Mouse (Mus musculus): ENCODE measurements around the gene Arid5b. TPM values are rescaled to one million over a fixed set of nuclear protein-coding genes. Genes with fewer than 3 reads are reported as not detected.

Arid5b gene
- polyA plus RNA-seq, 1 experiment from 2014 or later = 15.3 TPM

DNA sequence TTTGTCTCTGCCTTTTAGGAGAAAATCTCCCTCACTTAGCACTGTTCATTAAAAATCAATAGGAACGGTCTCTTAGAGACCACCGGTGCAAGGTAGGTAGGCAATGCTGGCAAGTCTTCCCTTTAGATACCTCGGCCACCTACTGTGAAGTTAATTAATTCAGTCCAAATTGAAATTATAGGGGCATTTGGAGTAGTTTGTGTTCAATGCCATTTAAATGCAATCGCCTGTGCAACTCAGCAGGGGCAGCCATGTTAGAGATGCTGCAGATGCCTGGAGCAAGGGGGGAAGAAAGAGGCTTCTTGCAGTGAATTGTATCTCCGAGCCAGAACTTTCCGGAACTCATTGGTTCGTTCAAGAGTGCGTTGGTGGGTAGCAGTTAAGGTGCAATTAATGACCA is 233.7 kb downstream of the Arid5b start:
- H3K27ac ChIP-seq (ENCODE audit: low read depth, low read length) = no peak overlapping the region
- peaks cover 4% of the 10 kb centered on the region for H3K4me1 ChIP-seq (replicated peaks; ENCODE audit: control insufficient read depth, insufficient read depth, low read length)
- no peak overlapping the region for H3K9ac ChIP-seq (ENCODE audit: low read depth, low read length)
- no peak overlapping the region for H3K4me2 ChIP-seq
- no peak overlapping the region for H3K4me3 ChIP-seq (ENCODE audit: low read depth, low read length)
- no peaks in the 10 kb centered on the region for H3K9me3 ChIP-seq (ENCODE audit: control insufficient read depth, low read length)
- DNase-seq (ENCODE audit: low spot score) (no peak), ATAC-seq (replicated peaks; ENCODE audit: low FRiP score) (no peak)
- H3K27me3 ChIP-seq (replicated peaks; ENCODE audit: control insufficient read depth, insufficient read depth, low read length) = no peaks in the 10 kb centered on the region
- WGBS = 90% methylated on average over 8 of the region's 8 CpGs
- H3K36me3 ChIP-seq (ENCODE audit: control insufficient read depth, insufficient read depth, low read length) = 0 out of 2 replicates have a peak, but pooled peaks cover 3% of the 10 kb centered on the region

GRCm38 (mm10) chr10:68043973-68044372 is 234.6 kb downstream of the Arid5b start:
- Histone ChIP-seq H3K36me3 (ENCODE audit: control insufficient read depth, insufficient read depth, low read length) (0 out of 2 replicates have a peak, but pooled peaks cover 3% of the 10 kb centered on the region), H3K9ac (ENCODE audit: low read depth, low read length) (no peak overlapping the region), H3K27me3 (replicated peaks; ENCODE audit: control insufficient read depth, insufficient read depth, low read length) (no peaks in the 10 kb centered on the region), H3K9me3 (ENCODE audit: control insufficient read depth, low read length) (no peaks in the 10 kb centered on the region), H3K4me2 (no peak overlapping the region), H3K27ac (ENCODE audit: low read depth, low read length) (no peak overlapping the region), H3K4me3 (ENCODE audit: low read depth, low read length) (no peak overlapping the region), H3K4me1 (replicated peaks; ENCODE audit: control insufficient read depth, insufficient read depth, low read length) (peaks cover 4% of the 10 kb centered on the region)
- 35% methylated on average over 6 of the region's 6 CpGs for WGBS
- DNase-seq (ENCODE audit: low spot score) = no peak
- ATAC-seq (replicated peaks; ENCODE audit: low FRiP score) = no peak
